Mouse (Mus musculus): ENCODE measurements around the gene Zfp462.

The Zfp462 gene

DNA sequence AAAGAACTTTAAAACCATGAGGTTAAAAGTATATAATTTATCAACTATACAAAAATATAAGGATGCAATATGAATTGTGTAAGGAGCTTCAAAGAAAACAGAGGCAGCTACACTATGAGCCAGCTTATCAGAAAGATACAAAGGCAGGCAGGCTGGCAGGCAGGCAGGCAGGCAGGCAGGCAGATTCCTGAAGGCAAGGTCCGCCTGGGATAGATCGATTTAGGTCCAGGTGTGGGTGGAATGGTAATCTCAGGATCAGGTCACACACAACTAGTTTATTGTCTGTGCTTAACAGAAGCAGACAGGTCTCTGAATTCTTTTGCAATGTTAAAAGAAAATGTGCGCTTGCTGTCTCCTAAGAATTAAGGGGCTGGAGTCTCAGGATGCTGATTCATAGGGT is 158.7 kb downstream of the Zfp462 start:
- DNase-seq (ENCODE audit: low read depth, low spot score): no peak

DNA sequence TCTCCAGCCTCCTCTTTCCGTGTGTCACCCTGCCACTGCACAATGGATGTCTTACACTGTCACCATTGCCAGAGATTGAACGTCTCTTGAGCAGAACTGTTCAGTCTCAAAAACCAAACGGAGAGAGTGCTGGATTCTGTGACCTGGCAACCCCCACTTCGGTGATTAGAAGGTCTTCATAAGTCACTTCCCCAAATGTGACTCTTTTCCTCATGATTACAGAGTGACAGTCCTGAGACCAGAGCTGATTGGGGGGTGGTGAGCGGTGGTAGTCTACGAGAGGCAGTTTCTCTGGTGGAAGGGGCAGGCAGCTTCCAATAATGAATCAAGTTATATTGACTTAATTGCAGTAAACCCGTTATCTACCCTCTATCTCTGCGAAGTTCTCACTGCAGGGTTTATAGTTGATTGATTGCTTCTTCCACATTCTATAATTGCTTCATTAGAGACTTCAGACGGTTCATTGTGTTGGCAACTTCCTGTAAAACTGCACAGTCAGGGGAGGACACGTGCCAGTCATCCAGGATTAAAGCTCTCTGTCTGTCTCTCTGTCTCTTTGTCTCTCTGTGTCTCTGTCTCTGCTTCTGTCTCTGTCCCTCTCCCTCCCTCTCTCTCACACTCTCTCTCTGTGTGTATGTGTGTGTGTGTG is 173.1 kb downstream of the Zfp462 start:
- no peak for DNase-seq (ENCODE audit: low read depth, low spot score)

DNA sequence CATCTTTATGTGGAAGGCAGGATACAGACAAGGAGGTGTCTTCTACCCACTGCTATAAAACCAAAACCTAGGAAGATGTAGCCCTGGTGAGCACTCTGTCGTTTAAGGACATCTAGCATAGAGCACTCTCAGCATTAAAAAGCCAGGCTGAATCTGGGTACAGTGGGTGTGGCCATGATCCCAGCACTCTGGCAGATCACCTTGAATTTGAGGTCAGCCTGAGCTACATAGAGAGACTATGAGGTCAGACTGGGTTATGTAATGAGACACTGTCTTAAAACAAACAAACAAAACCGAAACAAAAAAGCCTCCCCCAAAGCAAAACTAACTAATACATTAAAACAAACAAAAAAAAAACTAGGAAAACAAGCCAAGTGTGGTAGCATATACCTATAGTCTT is 176.3 kb downstream of the Zfp462 start:
- no peak for DNase-seq (ENCODE audit: low read depth, low spot score)

DNA sequence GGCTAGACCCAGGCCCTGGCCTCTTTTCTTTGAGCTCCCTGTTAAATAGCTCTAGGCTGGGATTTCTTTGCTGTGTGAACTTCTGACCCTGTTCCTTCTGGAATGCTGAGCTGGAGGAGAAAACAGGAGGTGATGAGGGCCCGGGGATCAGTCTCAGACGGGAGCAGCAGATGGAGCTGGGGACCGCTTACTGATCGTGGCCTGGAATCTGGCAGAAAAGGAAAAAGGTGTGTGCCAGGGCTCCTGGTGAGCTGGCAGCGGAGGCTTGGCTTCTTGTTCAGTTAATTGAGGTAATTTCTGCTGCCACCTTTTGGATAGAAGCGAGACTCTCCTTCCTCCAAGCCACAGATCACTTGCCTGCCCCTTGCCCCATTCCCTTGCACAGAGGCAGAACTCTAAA is 177.1 kb downstream of the Zfp462 start:
- peak; percentile 95 for DNase-seq (ENCODE audit: low read depth, low spot score)

DNA sequence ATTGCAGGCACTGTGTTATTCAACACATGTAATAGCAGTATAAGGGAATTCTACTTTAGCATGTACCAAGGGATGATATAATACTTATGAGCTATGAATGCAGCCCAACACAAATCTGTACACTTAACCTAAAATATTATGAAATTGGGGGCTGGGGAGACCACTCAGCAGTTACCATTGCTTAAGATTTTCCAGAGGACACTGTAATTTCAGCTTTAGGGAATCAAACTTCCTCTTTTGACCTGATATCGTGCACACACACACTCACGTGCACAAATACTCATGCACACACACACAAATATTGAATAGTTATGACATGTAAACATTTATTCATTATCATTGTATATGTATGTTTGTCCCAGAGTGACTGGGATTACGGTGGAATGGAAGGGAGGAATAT is 179.3 kb downstream of the Zfp462 start:
- no peak for DNase-seq (ENCODE audit: low read depth, low spot score)

DNA sequence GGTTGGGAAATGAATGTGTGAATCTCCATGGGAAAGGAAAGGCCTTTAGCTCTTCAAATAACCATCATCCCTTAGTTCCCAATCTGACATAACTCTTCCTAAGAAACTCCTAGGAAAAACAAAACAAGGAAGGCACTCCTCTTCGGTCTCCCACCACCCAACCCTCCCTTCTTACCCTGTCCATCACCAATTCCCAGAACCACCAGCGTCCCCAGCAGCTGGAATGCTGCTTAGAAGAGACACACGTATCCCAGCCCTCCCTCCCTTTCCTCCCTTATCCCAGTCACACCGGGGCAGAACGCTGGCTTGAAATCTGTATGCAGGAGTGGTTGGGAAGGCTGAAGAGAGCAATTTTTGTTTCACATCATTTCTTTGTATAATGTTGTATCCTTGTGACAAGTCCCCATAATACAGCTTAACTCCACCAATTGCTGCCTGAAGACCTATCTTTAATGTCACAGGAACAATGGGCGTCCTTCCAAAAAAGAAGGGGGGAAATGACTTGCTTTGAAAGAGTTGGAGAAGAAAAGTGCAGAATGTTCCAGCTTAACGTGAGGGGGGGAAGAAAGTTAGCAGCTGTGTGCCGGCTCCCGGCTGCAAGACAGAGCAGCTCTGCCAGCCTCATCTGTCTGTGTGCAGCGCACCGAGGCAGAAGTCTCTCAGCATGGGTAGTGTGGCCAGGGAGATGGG is 180.3 kb downstream of the Zfp462 start:
- peak; percentile 80 for DNase-seq (ENCODE audit: low read depth, low spot score)

DNA sequence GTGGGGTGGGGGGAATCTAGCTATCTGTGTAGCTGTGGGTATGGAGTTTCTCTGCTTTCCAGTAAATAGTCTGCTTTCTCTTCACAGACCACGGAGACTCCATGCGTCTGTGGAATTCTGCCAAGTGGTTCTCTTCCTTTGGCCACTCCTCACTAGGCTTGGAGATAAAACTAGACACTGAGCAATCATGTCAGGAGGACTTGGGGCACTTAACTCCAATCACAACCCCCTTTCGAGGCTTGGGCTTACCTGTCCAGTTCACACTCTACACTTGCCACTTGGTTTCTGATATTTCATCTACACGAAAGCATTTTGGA is 180.8 kb downstream of the Zfp462 start:
- no peak for DNase-seq (ENCODE audit: low read depth, low spot score)

DNA sequence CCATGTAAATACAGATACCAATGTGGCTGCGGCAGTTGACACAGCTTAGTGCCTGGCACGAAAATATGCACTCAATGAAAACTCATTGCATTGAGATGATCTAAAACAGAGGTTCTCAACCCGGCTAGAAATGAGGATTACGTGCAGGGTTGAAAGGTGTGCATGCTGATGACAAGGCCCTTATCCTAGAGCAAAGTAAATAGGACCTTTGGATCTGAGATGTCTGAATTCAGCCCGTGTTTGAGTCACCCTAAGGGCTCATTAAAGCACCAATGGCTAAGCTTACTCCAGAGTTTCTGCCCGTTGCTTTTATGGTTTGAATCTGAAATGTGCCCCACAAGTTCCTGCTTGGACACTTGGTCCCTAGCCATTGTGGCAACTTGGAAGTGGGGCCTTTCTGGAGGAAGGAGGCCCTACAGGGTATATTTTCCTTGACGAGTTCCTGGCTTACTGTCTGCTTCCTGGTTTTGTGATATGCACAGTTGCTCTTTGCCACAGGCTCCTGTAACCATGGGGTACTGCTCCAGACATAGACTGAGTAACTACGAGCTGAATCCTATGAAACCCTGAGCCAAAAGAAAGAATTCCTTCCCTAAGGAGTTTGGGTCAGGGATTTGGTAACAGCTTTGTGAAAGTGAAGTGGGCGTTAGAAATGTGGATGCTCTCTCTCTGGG is 182.5 kb downstream of the Zfp462 start:
- DNase-seq (ENCODE audit: low read depth, low spot score): no peak

DNA sequence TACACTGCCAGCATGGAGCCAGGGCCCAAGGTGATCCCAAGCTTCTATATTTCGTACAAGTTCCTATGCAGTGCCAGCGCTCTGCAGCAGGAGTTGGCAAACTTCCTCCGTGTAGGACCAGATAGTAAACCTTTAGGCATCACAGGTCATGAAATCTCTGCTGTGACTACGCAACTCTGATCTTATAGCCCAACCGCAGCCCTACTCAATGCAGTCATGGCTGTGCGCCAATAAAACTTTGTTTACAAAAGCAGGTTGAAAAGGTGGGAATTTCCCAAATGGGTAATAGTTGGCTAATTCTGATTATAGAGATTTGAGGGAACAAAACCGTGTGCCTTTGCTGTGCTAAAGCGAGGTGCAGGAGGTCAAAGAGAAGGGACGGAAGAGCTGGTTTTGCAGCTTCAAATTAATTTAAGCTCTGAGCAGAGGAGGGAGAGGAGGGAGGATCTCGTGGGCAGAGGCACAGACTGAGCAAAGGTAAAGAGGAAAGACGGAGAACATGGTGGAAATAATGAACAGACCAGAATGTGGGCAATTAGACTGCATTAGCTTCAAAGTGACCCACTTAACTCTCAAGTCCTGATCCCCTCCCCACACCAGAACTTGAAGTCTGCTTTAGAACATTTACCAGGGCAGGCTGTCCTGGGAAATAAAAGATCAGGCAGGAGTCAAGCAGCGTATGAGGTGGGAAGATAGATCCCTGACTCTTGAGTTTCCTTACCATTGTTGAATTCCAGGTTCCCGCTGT is 183.4 kb downstream of the Zfp462 start:
- no peak for DNase-seq (ENCODE audit: low read depth, low spot score)

Measured in brain, adult 2 months (tissue).